Mouse (Mus musculus): Measurements from ENCODE around the gene Cib2.

DNA sequence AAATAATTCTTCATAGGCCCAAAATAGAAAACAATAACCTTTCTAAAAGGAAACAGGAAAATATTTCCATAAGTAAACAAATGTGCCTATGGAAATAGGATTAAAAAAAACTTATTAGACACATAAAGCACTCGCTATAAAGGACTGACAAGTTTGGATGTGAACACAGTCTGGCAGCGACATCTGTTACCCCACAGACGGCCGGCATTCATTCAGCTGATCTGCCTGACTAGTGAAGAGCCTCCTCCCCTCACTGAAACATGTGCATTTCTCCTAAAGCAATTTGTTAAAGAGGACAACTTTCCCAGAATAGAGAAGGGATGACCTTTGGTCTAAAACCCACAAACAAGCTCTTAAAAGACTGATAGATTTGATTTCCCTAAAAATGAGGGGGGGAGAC is 23.0 kb downstream of the Cib2 start:
- TF ChIP-seq POLR2A (IDR thresholded peaks at IDR 0.05; ENCODE audit: insufficient read depth, low read depth, low read length) (no peak), CTCF (IDR thresholded peaks at IDR 0.05) (no peak)

Data from heart, adult 2 months (tissue).